Mouse (Mus musculus): ENCODE measurements at regions not wholly inside any gene's neighbourhood (a gene's known extent, or its start where the extent isn't known, plus 50 kb on each side); places are given as distances from the start of the nearest gene placed in this dataset.

GRCm38 (mm10) chr15:31987291-31987690 is 189.8 kb upstream of the Tas2r119 start:
- Histone ChIP-seq H3K4me2 (ENCODE audit: low read depth, low read length) (no peak overlapping the region), H3K4me1 (ENCODE audit: control insufficient read depth, insufficient read depth, low read length) (no peaks in the 10 kb centered on the region), H3K27me3 (ENCODE audit: control insufficient read depth, insufficient read depth, low read length) (no peaks in the 10 kb centered on the region), H3K4me3 (ENCODE audit: low read depth, low read length) (no peak overlapping the region), H3K9ac (replicated peaks; ENCODE audit: low read depth, low read length) (no peak overlapping the region), H3K9me3 (ENCODE audit: control insufficient read depth, low read length) (no peaks in the 10 kb centered on the region), H3K27ac (ENCODE audit: low read depth, low read length) (no peak overlapping the region), H3K36me3 (ENCODE audit: control insufficient read depth, insufficient read depth, low read length) (no peaks in the 10 kb centered on the region)
- 83% methylated on average over 3 of the region's 3 CpGs for WGBS
- ATAC-seq (ENCODE audit: low read depth), result no peak

GRCm38 (mm10) chr15:31989093-31989492 is 188.0 kb upstream of the Tas2r119 start:
- Histone ChIP-seq H3K36me3 (ENCODE audit: control insufficient read depth, insufficient read depth, low read length) (no peaks in the 10 kb centered on the region), H3K4me2 (ENCODE audit: low read depth, low read length) (no peak overlapping the region), H3K4me1 (ENCODE audit: control insufficient read depth, insufficient read depth, low read length) (no peaks in the 10 kb centered on the region), H3K4me3 (ENCODE audit: low read depth, low read length) (no peak overlapping the region), H3K9me3 (ENCODE audit: control insufficient read depth, low read length) (no peaks in the 10 kb centered on the region), H3K27ac (ENCODE audit: low read depth, low read length) (no peak overlapping the region), H3K27me3 (ENCODE audit: control insufficient read depth, insufficient read depth, low read length) (no peaks in the 10 kb centered on the region), H3K9ac (replicated peaks; ENCODE audit: low read depth, low read length) (no peak overlapping the region)
- WGBS, result 69% methylated on average over 2 of the region's 2 CpGs
- no peak for ATAC-seq (ENCODE audit: low read depth)

DNA sequence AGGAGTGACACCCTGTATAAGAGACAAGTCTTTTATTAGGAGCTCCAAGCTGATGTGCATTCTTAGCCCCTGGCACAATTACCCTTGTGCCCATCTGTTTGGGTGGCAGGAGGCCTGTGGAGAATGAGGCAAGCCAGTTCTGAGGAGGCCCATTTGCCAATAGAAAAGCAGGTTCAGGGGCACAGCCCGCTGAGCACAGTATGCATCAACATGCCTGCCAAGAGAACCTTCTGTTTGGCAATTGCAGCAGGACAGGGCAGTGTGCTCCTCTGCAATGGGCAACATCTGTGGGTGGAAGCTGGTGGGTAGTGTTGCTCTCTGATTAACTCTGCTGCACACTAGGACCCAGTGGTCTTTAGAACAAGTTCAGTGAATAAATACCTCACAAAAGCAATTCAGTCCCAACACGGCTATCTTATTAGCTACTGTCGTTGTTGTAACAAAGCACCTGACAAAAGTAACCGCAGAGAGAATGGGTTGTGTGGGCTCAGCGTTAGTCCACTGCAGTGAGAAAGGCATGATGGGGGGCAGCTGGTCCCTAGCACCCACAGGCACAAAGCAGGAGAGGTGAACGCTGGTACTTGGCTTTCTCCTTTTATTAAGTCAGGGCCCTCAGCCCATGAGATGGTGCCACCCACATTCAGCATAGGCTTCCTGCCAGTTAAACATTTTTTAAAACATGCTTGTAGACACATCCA is 187.3 kb upstream of the Tas2r119 start:
- Histone ChIP-seq H3K9ac (replicated peaks; ENCODE audit: low read depth, low read length) (no peak overlapping the region), H3K4me3 (ENCODE audit: low read depth, low read length) (no peak overlapping the region), H3K27ac (ENCODE audit: low read depth, low read length) (no peak overlapping the region), H3K27me3 (ENCODE audit: control insufficient read depth, insufficient read depth, low read length) (no peaks in the 10 kb centered on the region), H3K36me3 (ENCODE audit: control insufficient read depth, insufficient read depth, low read length) (no peaks in the 10 kb centered on the region), H3K4me2 (ENCODE audit: low read depth, low read length) (no peak overlapping the region), H3K4me1 (ENCODE audit: control insufficient read depth, insufficient read depth, low read length) (no peaks in the 10 kb centered on the region), H3K9me3 (ENCODE audit: control insufficient read depth, low read length) (no peaks in the 10 kb centered on the region)
- WGBS, result 50% methylated on average over 6 of the region's 6 CpGs
- ATAC-seq (ENCODE audit: low read depth), result peak; percentile 91

- H3K27me3 ChIP-seq (ENCODE audit: control insufficient read depth, insufficient read depth, low read length), result no peaks in the 10 kb centered on the region
- H3K4me3 ChIP-seq (ENCODE audit: low read depth, low read length), result no peak overlapping the region
- H3K9me3 ChIP-seq (ENCODE audit: control insufficient read depth, low read length), result no peaks in the 10 kb centered on the region
- H3K36me3 ChIP-seq (ENCODE audit: control insufficient read depth, insufficient read depth, low read length), result no peaks in the 10 kb centered on the region
- no peak overlapping the region for H3K4me2 ChIP-seq (ENCODE audit: low read depth, low read length)
- H3K4me1 ChIP-seq (ENCODE audit: control insufficient read depth, insufficient read depth, low read length), result no peaks in the 10 kb centered on the region
- ATAC-seq (ENCODE audit: low read depth), result no peak
- no peak overlapping the region for H3K27ac ChIP-seq (ENCODE audit: low read depth, low read length)
- WGBS, result 97% methylated on average over 2 of the region's 2 CpGs
- H3K9ac ChIP-seq (replicated peaks; ENCODE audit: low read depth, low read length), result no peak overlapping the region
These were observed 179.1 kb upstream of the Tas2r119 start for GRCm38 (mm10) chr15:31997996-31998395.

- Histone ChIP-seq H3K4me2 (ENCODE audit: low read depth, low read length) (no peak overlapping the region), H3K27me3 (ENCODE audit: control insufficient read depth, insufficient read depth, low read length) (no peaks in the 10 kb centered on the region), H3K36me3 (ENCODE audit: control insufficient read depth, insufficient read depth, low read length) (no peaks in the 10 kb centered on the region), H3K4me3 (ENCODE audit: low read depth, low read length) (no peak overlapping the region), H3K9me3 (ENCODE audit: control insufficient read depth, low read length) (no peaks in the 10 kb centered on the region), H3K4me1 (ENCODE audit: control insufficient read depth, insufficient read depth, low read length) (no peaks in the 10 kb centered on the region), H3K9ac (replicated peaks; ENCODE audit: low read depth, low read length) (no peak overlapping the region), H3K27ac (ENCODE audit: low read depth, low read length) (no peak overlapping the region)
- 73% methylated on average over 5 of the region's 5 CpGs for WGBS
- no peak for ATAC-seq (ENCODE audit: low read depth)
These were observed 177.5 kb upstream of the Tas2r119 start for GRCm38 (mm10) chr15:31999553-31999952.

DNA sequence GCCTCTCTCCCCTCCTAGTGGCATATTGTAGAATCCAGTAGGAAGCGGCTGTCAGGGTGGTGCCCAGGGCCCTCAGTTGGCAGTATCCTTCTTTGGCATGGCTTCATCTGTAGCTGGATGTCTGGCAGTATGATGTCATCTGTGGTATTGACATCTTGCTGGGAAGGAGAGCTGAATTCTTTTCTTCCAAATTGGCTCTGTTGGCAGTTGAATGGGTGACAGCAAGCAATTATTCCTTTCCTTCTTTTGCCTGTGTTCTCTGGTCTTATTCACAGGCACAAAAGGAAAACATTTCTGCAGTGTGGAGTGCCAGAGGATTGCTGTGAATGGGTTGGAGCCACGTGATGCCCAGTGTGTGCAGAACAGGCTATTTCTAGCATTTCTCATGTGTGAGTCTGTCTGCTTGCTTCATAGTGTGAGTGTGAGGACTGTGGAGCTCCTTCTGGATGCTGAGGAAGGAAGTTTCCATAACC is 174.1 kb upstream of the Tas2r119 start:
- no peaks in the 10 kb centered on the region for H3K4me1 ChIP-seq (ENCODE audit: control insufficient read depth, insufficient read depth, low read length)
- H3K27ac ChIP-seq (ENCODE audit: low read depth, low read length), result no peak overlapping the region
- no peaks in the 10 kb centered on the region for H3K9me3 ChIP-seq (ENCODE audit: control insufficient read depth, low read length)
- peak; percentile 73; the same call in 1 of the 2 replicates for ATAC-seq (ENCODE audit: low read depth)
- no peak overlapping the region for H3K4me2 ChIP-seq (ENCODE audit: low read depth, low read length)
- 33% methylated on average over 2 of the region's 2 CpGs for WGBS
- no peak overlapping the region for H3K9ac ChIP-seq (replicated peaks; ENCODE audit: low read depth, low read length)
- no peak overlapping the region for H3K4me3 ChIP-seq (ENCODE audit: low read depth, low read length)
- no peaks in the 10 kb centered on the region for H3K36me3 ChIP-seq (ENCODE audit: control insufficient read depth, insufficient read depth, low read length)
- H3K27me3 ChIP-seq (ENCODE audit: control insufficient read depth, insufficient read depth, low read length), result no peaks in the 10 kb centered on the region

GRCm38 (mm10) chr15:32003489-32003888 is 173.6 kb upstream of the Tas2r119 start:
- H3K4me3 ChIP-seq (ENCODE audit: low read depth, low read length), result no peak overlapping the region
- no peak for ATAC-seq (ENCODE audit: low read depth)
- 10% methylated on average over 6 of the region's 6 CpGs for WGBS

DNA sequence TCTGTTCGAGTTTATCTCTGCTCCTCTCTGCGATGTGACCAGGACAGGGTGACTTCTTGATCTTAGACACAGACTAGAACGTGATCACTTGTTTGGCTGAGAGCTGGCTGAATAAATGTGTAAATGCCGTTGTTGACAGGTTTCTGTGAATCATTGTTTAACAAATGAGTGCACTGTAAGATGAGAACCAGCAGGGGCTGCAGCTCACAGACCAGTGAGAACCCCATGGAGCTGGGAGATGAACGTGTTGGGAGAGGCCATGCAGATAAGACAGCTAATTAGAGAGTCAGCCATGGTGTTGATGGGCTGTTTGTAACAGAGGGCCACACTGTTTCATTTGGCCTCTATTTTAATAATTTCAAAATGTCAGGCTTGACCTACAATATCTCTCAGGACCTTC is 171.1 kb upstream of the Tas2r119 start:
- Histone ChIP-seq H3K4me2 (ENCODE audit: low read depth, low read length) (no peak overlapping the region), H3K9ac (replicated peaks; ENCODE audit: low read depth, low read length) (no peak overlapping the region), H3K36me3 (ENCODE audit: control insufficient read depth, insufficient read depth, low read length) (no peaks in the 10 kb centered on the region), H3K9me3 (ENCODE audit: control insufficient read depth, low read length) (no peaks in the 10 kb centered on the region), H3K4me3 (ENCODE audit: low read depth, low read length) (no peak overlapping the region), H3K4me1 (ENCODE audit: control insufficient read depth, insufficient read depth, low read length) (no peaks in the 10 kb centered on the region), H3K27me3 (ENCODE audit: control insufficient read depth, insufficient read depth, low read length) (no peaks in the 10 kb centered on the region), H3K27ac (ENCODE audit: low read depth, low read length) (no peak overlapping the region)
- ATAC-seq (ENCODE audit: low read depth), result no peak
- 43% methylated on average over 5 of the region's 5 CpGs for WGBS

More at GRCm38 (mm10) chr15:32003489-32003888, 173.6 kb upstream of the Tas2r119 start:
- no peak overlapping the region for H3K4me2 ChIP-seq (ENCODE audit: low read depth, low read length)
- no peak overlapping the region for H3K27ac ChIP-seq (ENCODE audit: low read depth, low read length)
- H3K9me3 ChIP-seq (ENCODE audit: control insufficient read depth, low read length), result no peaks in the 10 kb centered on the region
- no peaks in the 10 kb centered on the region for H3K36me3 ChIP-seq (ENCODE audit: control insufficient read depth, insufficient read depth, low read length)
- H3K4me1 ChIP-seq (ENCODE audit: control insufficient read depth, insufficient read depth, low read length), result no peaks in the 10 kb centered on the region
- no peak overlapping the region for H3K9ac ChIP-seq (replicated peaks; ENCODE audit: low read depth, low read length)
- H3K27me3 ChIP-seq (ENCODE audit: control insufficient read depth, insufficient read depth, low read length), result no peaks in the 10 kb centered on the region

GRCm38 (mm10) chr15:32009818-32010217 is 167.3 kb upstream of the Tas2r119 start:
- Histone ChIP-seq H3K27ac (ENCODE audit: low read depth, low read length) (no peak overlapping the region), H3K4me2 (ENCODE audit: low read depth, low read length) (no peak overlapping the region), H3K36me3 (ENCODE audit: control insufficient read depth, insufficient read depth, low read length) (no peaks in the 10 kb centered on the region), H3K27me3 (ENCODE audit: control insufficient read depth, insufficient read depth, low read length) (no peaks in the 10 kb centered on the region), H3K4me1 (ENCODE audit: control insufficient read depth, insufficient read depth, low read length) (no peaks in the 10 kb centered on the region), H3K9me3 (ENCODE audit: control insufficient read depth, low read length) (no peaks in the 10 kb centered on the region), H3K9ac (replicated peaks; ENCODE audit: low read depth, low read length) (no peak overlapping the region), H3K4me3 (ENCODE audit: low read depth, low read length) (no peak overlapping the region)
- ATAC-seq (ENCODE audit: low read depth), result no peak
- WGBS, result 92% methylated on average over 3 of the region's 3 CpGs
